Comparison of ENCODE assay signal across 8 mouse cellular contexts in the genomic region with DNA sequence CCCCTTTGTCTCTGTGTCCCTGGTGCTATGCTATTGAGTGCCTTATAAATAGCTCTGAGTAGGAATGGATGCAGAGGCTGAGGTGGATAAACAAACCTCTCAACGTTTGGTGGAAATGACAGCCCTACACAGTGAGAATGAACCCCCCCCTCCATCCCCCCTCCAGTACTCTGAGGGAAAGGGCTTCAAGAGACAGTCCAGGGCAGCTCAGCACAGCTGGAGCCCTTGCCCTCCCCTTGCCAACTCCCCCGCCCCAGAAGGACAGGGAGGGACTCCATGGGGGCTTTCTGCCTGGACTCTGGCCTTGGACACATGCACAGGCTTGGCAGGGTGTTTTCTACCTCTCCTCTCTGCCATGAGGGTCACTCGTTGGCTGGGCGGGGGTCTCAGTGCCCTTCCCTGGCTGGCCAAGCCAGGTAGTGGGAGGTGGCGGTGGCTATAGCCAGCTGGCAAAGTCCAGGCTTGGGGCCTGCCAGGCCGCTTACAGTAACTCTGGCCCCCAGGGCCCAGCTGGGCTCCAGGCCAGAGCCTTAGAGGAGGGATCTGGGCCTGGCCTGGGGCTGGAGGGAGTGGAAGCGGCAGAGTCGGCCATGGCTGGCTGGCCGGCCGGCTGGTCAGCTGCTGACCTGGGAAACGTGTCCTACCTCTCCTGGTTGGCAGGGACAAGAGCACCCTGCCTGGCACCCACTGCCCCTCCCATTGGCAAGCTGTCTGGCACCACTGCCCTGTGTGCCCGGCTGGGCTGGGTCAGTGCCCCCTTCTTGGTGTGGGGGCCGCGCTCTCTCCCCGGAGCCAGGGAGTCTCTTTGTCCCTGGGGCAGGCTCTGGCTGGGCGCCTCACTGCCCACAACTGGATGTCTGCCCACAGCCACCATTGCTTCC. TPM values are rescaled to one million over a fixed set of nuclear protein-coding genes. Genes with fewer than 3 reads are reported as not detected.
A peak's percentile ranks its signal among the peaks of the same experiment; 100 is the strongest.
DNase-seq lines count a peak whose midpoint lies in the region; ATAC-seq and TF ChIP-seq lines count a peak whose summit lies in the region.

No protein-coding gene starts in this region.

- no peak for TF ChIP-seq EP300 in stomach, postnatal 0 days (optimal IDR thresholded peaks at IDR 0.05)

- WGBS in liver, embryonic 12.5 days (ENCODE audit: insufficient replicate concordance): 72% methylated on average over 16 of the region's 16 CpGs
- 13% methylated on average over 16 of the region's 16 CpGs for WGBS in kidney, adult 2 months
- WGBS in lung, embryonic 16.5 days: 40% methylated on average over 16 of the region's 16 CpGs
- 47% methylated on average over 14 of the region's 16 CpGs for WGBS in stomach, postnatal 0 days

- peak overlapping the region; percentile 48 for H3K27ac ChIP-seq in liver, embryonic 12.5 days
- peak overlapping the region; percentile 74 for H3K27ac ChIP-seq in kidney, adult 2 months (ENCODE audit: insufficient read depth, low read depth, low read length)
- H3K27ac ChIP-seq in lung, embryonic 16.5 days (ENCODE audit: low read length): peak overlapping the region; percentile 88
- H3K27ac ChIP-seq in stomach, postnatal 0 days (replicated peaks): peak overlapping the region; percentile 92

- TF ChIP-seq POLR2A in kidney, adult 2 months (IDR thresholded peaks at IDR 0.05; ENCODE audit: low read depth, low read length): peak; percentile 10

- no peak for TF ChIP-seq CTCF in kidney, adult 2 months (conservative IDR thresholded peaks at IDR 0.05; ENCODE audit: insufficient read depth, insufficient read length, low read depth, low read length)
- no peak for TF ChIP-seq CTCF in stomach, postnatal 0 days (IDR thresholded peaks at IDR 0.05; ENCODE audit: low read depth)

- no peak overlapping the region for H3K4me3 ChIP-seq in liver, embryonic 12.5 days
- no peak overlapping the region for H3K4me3 ChIP-seq in kidney, adult 2 months (ENCODE audit: insufficient read depth, low read depth, low read length)
- H3K4me3 ChIP-seq in lung, embryonic 16.5 days (ENCODE audit: low read length): peak overlapping the region; percentile 9; the same call in 1 of the 2 replicates
- H3K4me3 ChIP-seq in stomach, postnatal 0 days (ENCODE audit: low read depth, low read length): no peak overlapping the region

- H3K9ac ChIP-seq in liver, embryonic 12.5 days: no peak overlapping the region
- H3K9ac ChIP-seq in lung, embryonic 16.5 days (ENCODE audit: low read length): peak overlapping the region; percentile 50
- peak overlapping the region; percentile 54 for H3K9ac ChIP-seq in stomach, postnatal 0 days (ENCODE audit: low read length)

- no peak for DNase-seq in liver
- DNase-seq in cerebellum, postnatal 4 days (ENCODE audit: low spot score in 2 of 2): peak; percentile 61 to 88
- DNase-seq in heart, adult 9 months (ENCODE audit: low spot score in 2 of 2): peak; percentile 94
- peak; percentile 98 for DNase-seq in kidney, adult 2 months
- DNase-seq in stomach, postnatal 0 days (ENCODE audit: low spot score): peak; percentile 74
- no peak for DNase-seq in retina, postnatal 1 day

- H3K36me3 ChIP-seq in liver, embryonic 12.5 days: peaks cover 7% of the 10 kb centered on the region; the same call in 1 of the 2 replicates
- no peaks in the 10 kb centered on the region for H3K36me3 ChIP-seq in kidney, adult 2 months (ENCODE audit: control insufficient read depth, insufficient read depth, low read length)
- peaks cover 4% of the 10 kb centered on the region; the same call in 1 of the 2 replicates for H3K36me3 ChIP-seq in lung, embryonic 16.5 days (ENCODE audit: control insufficient read depth, insufficient read depth, low read length)
- no peaks in the 10 kb centered on the region for H3K36me3 ChIP-seq in stomach, postnatal 0 days (ENCODE audit: control insufficient read depth, insufficient read depth, low read length)

- peaks cover 80% of the 10 kb centered on the region for H3K4me1 ChIP-seq in liver, embryonic 12.5 days
- peaks cover 52% of the 10 kb centered on the region for H3K4me1 ChIP-seq in kidney, adult 2 months (ENCODE audit: control insufficient read depth, insufficient read depth, low read length)
- H3K4me1 ChIP-seq in lung, embryonic 16.5 days (replicated peaks; ENCODE audit: control insufficient read depth, insufficient read depth, low read length): peaks cover 71% of the 10 kb centered on the region
- peaks cover 34% of the 10 kb centered on the region; the same call in 1 of the 2 replicates for H3K4me1 ChIP-seq in stomach, postnatal 0 days (replicated peaks; ENCODE audit: control insufficient read depth, insufficient read depth)

- H3K9me3 ChIP-seq in liver, embryonic 12.5 days (replicated peaks): no peaks in the 10 kb centered on the region
- H3K9me3 ChIP-seq in lung, embryonic 16.5 days (ENCODE audit: control insufficient read depth, low read length): no peaks in the 10 kb centered on the region
- no peaks in the 10 kb centered on the region for H3K9me3 ChIP-seq in stomach, postnatal 0 days (ENCODE audit: control insufficient read depth, low read length)

- H3K27me3 ChIP-seq in liver, embryonic 12.5 days (replicated peaks): peaks cover 20% of the 10 kb centered on the region
- H3K27me3 ChIP-seq in kidney, adult 2 months (replicated peaks; ENCODE audit: control insufficient read depth, insufficient read depth, low read length): no peaks in the 10 kb centered on the region
- H3K27me3 ChIP-seq in lung, embryonic 16.5 days (ENCODE audit: control insufficient read depth, insufficient read depth, low read depth, low read length): no peaks in the 10 kb centered on the region
- H3K27me3 ChIP-seq in stomach, postnatal 0 days (ENCODE audit: control insufficient read depth, insufficient read depth, low read length): no peaks in the 10 kb centered on the region

- no peak for ATAC-seq in liver, embryonic 12.5 days
- peak; percentile 74 for ATAC-seq in lung, embryonic 16.5 days (ENCODE audit: low read depth)
- peak; percentile 21; the same call in 1 of the 2 replicates for ATAC-seq in stomach, postnatal 0 days (ENCODE audit: low FRiP score, low TSS enrichment)

- H3K4me2 ChIP-seq in liver, embryonic 12.5 days: no peak overlapping the region
- peak overlapping the region; percentile 9; the same call in 1 of the 2 replicates for H3K4me2 ChIP-seq in lung, embryonic 16.5 days (ENCODE audit: low read depth, low read length)
- peak overlapping the region; percentile 32 for H3K4me2 ChIP-seq in stomach, postnatal 0 days (replicated peaks; ENCODE audit: low read depth)

RNA-seq across cellular contexts. Expression of gene Rara, which starts 23.6 kb away (rescaled TPM):
- 6.8 and 7.1 TPM in 2 replicates for polyA plus RNA-seq in liver, embryonic 12.5 days (2016; fragmentation: Nextera tagmentation; extraction: Ambion mirVana)
- polyA plus RNA-seq in kidney, adult 2 months (2012; rRNA removed): 18.0 and 19.6 TPM in 2 replicates
- 35.4 and 37.2 TPM in 2 replicates for polyA plus RNA-seq in lung, embryonic 16.5 days (2015; fragmentation: Nextera tagmentation; extraction: Ambion mirVana)
- polyA plus RNA-seq in stomach, postnatal 0 days (2015; fragmentation: Nextera tagmentation; extraction: Ambion mirVana): 20.1 and 25.9 TPM in 2 replicates

RNA-seq across cellular contexts. Expression of gene Gjd3, which starts 31.6 kb away (rescaled TPM):
- not detected in 2 replicates for polyA plus RNA-seq in liver, embryonic 12.5 days (2016; fragmentation: Nextera tagmentation; extraction: Ambion mirVana)
- 0.34 and 0.57 TPM in 2 replicates for polyA plus RNA-seq in kidney, adult 2 months (2012; rRNA removed)
- 0.31 TPM in 1 of 2 replicates, not detected in the other for polyA plus RNA-seq in lung, embryonic 16.5 days (2015; fragmentation: Nextera tagmentation; extraction: Ambion mirVana)
- 1.9 and 2.1 TPM in 2 replicates for polyA plus RNA-seq in stomach, postnatal 0 days (2015; fragmentation: Nextera tagmentation; extraction: Ambion mirVana)

RNA-seq across cellular contexts. Expression of gene Cdc6, which starts 43.7 kb away (rescaled TPM):
- 86.5 and 89.9 TPM in 2 replicates for polyA plus RNA-seq in liver, embryonic 12.5 days (2016; fragmentation: Nextera tagmentation; extraction: Ambion mirVana)
- polyA plus RNA-seq in kidney, adult 2 months (2012; rRNA removed): 0.11 and 0.14 TPM in 2 replicates
- polyA plus RNA-seq in lung, embryonic 16.5 days (2015; fragmentation: Nextera tagmentation; extraction: Ambion mirVana): 34.0 and 38.3 TPM in 2 replicates
- 6.6 and 7.0 TPM in 2 replicates for polyA plus RNA-seq in stomach, postnatal 0 days (2015; fragmentation: Nextera tagmentation; extraction: Ambion mirVana)

Comparison
In these comparisons a context has a peak if more than half of its experiments do, and no peak if none do; other contexts are left out.
1. DNase-seq: peak in cerebellum, postnatal 4 days (2 of 2), heart, adult 9 months (2 of 2), kidney, adult 2 months (single experiment) and stomach, postnatal 0 days (single experiment); none in liver (single experiment) and retina, postnatal 1 day (single experiment).
2. Peak in every context shown above with its lines, with median percentiles within 50 percentile points of each other: H3K27ac ChIP-seq.